Mouse (Mus musculus) testis, postnatal 10 days (tissue): ENCODE results near the gene Taar5.

Source experiments
- DNase-seq: peaks from one replicate; pipeline ENCODE4 v3.0.0; 2021; ENCODE audit warnings: low spot score

Gene Taar5

DNA sequence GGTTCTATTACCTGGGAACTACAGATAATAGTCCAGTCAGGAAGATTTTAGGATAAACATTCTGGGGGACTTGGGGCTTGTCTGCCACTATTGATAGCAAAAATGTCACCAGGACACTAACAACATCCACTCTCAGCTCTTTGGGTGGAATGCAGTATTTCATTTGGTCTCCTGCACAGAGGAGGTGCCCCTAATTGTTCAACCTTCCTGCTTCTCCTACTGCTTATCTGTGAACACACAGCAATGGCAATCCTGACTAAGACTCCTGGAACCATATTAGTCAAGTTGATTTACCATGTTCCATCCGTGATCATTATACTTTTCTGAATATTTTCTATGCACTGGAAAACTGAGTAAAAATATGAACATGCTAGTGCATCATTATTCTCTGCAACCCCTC lies 37.6 kb downstream of the Taar5 start:
- DNase-seq: no peak
